Mouse (Mus musculus) G1E (cell line): ENCODE results near the gene Mpig6b. TPM values are rescaled to one million over a fixed set of nuclear protein-coding genes. Genes with fewer than 3 reads are reported as not detected.

Experiments
- ATAC-seq: 2 replicates; pipeline ENCODE4 v1.8.0; 2016; ENCODE audit warnings: mild to moderate bottlenecking; ENCODE audit not compliant: insufficient number of reproducible peaks, poor library complexity, low FRiP score, severe bottlenecking; ENCODE audit errors: extremely low read depth
- DNase-seq: peaks from one replicate; pipeline ENCODE4 v3.0.0; 2012; ENCODE audit warnings: low spot score
- H3K27me3 ChIP-seq: 2 replicates; pipeline ENCODE4 v1.6.1; 2012; ENCODE audit warnings: mild to moderate bottlenecking, low read length, inconsistent platforms; ENCODE audit not compliant: insufficient read depth
- H3K36me3 ChIP-seq: replicated peaks from 2 replicates; pipeline ENCODE3; 2012; ENCODE audit warnings: mild to moderate bottlenecking, inconsistent platforms
- H3K4me1 ChIP-seq: 2 replicates; pipeline ENCODE4 v1.6.1; 2012; ENCODE audit warnings: low read depth, low read length, inconsistent platforms, mixed read lengths; ENCODE audit not compliant: insufficient read depth
- H3K4me3 ChIP-seq: 2 replicates; pipeline ENCODE4 v1.5.1; 2012; ENCODE audit warnings: low read depth, mild to moderate bottlenecking, inconsistent platforms, low read length, moderate library complexity, mixed read lengths
- H3K9me3 ChIP-seq: replicated peaks from 2 replicates; pipeline ENCODE4 v1.6.1; 2012; ENCODE audit warnings: inconsistent platforms
- CTCF ChIP-seq: IDR thresholded peaks from 2 replicates; pipeline ENCODE4 v1.5.1; 2012; ENCODE audit warnings: low read depth, low read length, inconsistent platforms, mixed read lengths
- GATA1 ChIP-seq: IDR thresholded peaks from 2 replicates; pipeline ENCODE4 v1.6.1; 2012; ENCODE audit warnings: borderline replicate concordance, low read length, inconsistent platforms, mixed read lengths
- GATA2 ChIP-seq: IDR thresholded peaks from 2 replicates; pipeline ENCODE4 v1.6.1; 2012; ENCODE audit warnings: low read depth, low read length, inconsistent platforms, borderline replicate concordance
- POLR2AphosphoS5 ChIP-seq: IDR thresholded peaks from 2 replicates; pipeline ENCODE4 v1.6.1; 2012; ENCODE audit warnings: low read depth, low read length, inconsistent platforms; ENCODE audit not compliant: insufficient replicate concordance
- TAL1 ChIP-seq: conservative IDR thresholded peaks from 2 replicates; pipeline ENCODE4 v1.6.1; 2012; ENCODE audit warnings: low read depth, low read length, inconsistent platforms, mixed read lengths
- polyA plus RNA-seq: library from polyadenylated mRNA; stranded (reverse); fragments of >175 nt; gene quantifications from 2 replicates; pipeline ENCODE4 v1.2.3, GENCODE M21; 2012
- total RNA-seq, 2 experiments: library from RNA; stranded (forward) in 1 of 2; stranded (reverse) in 1 of 2; fragments of 200-1000 nt in 1 of 2; fragments of >200 nt in 1 of 2; fragmentation: Nextera tagmentation in 1 of 2; gene quantifications; 2 replicates each; pipeline ENCODE4 v1.2.3; 2014 to 2017

The Mpig6b gene
- total RNA-seq (2014; fragmentation: Nextera tagmentation), result not detected in 2 replicates
- total RNA-seq (2017), result 0.06 TPM in 1 of 2 replicates, not detected in the other
- not detected in 2 replicates for polyA plus RNA-seq

DNA sequence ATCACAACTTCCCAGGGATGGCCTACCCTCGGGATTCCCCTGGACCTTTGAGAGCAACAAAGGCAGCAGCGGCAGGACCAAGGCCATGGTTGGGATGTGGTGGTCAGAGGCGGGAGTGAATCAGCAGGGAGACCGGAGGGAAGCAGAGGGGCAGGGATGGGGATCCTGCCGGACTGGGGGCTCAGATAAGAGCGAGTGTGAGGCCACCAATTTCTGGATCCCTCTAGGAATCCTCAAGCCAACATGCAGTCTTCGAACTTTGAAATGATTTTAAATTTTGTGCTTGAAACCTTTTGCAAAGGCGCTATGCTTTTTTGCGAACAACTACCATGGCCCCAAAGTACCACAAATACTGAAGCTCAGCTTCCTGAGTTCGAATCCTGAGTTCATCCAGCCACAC, at the start of gene Mpig6b:
TSS of gene Mpig6b (minus strand) at position 101 of the 400 bp plus-strand sequence.
- TF ChIP-seq GATA2, result no peak
- TF ChIP-seq CTCF, result no peak
- TF ChIP-seq GATA1, result no peak
- no peak for TF ChIP-seq POLR2AphosphoS5
- no peak for TF ChIP-seq TAL1
- peak within 1 kb of the TSS; percentile 49; the same call in 1 of the 2 replicates for H3K4me3 ChIP-seq
- peaks cover 52% of the 10 kb centered on the region for H3K27me3 ChIP-seq
- H3K36me3 ChIP-seq, result peaks cover 24% of the 10 kb centered on the region
- H3K9me3 ChIP-seq, result no peaks in the 10 kb centered on the region
- DNase-seq (no peak), ATAC-seq (no peak)
- peaks cover 43% of the 10 kb centered on the region for H3K4me1 ChIP-seq

DNA sequence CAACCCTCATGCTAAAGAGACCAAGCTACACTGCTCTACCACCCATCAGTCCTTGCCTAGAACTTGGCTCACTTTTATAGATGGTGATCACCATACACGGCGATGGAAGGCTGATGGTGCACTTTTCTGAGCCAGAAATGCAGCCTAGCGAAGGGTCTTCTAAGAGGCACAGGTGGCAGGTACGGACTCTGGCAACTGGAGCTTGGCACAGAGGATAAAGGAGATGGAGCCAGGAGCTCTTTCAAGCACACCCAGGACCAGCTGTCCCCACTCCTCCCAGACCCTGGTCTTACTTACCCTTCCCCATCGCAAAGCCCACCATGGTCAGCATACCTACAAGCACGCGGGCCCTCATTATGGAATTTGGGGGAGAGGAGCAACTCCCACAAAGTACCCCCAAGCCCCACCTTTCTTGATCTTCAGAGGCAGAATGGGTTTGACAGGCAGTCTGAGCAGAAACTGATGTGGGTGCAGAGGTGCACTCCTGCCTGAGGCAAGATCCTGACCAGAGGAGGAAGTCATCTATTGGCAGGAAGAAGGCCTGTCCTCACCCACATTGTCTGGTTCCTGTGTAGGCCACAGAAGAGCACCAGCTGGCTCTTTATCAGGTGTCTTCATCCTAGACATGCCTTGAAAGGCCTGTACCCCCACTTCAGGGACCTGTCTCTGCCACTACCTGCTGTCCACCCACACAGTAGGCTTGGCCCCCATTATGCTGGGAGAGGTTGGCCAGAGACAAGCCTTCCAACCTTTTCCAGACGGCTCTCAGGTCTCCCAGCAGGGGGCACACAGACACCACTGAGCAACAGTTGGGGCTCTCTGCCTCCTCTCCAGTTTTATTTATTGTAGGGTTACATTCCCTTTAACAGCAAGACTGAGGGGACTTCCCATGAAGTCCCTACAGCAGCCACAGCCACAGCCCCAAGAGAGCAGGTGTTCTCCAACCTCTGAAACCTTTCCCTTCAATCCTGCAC, 49.3 kb upstream of the Mpig6b start, which contains the start of gene Ly6g5b:
TSS of gene Ly6g5b (minus strand) at position 383 of the 974 bp plus-strand sequence.
- DNase-seq (no peak), ATAC-seq (no peak)
- TF ChIP-seq POLR2AphosphoS5, result no peak
- TF ChIP-seq GATA1, result no peak
- no peak for TF ChIP-seq GATA2
- no peak for TF ChIP-seq TAL1
- no peak for TF ChIP-seq CTCF
- Histone ChIP-seq H3K9me3 (no peaks in the 10 kb centered on the region), H3K4me1 (peaks cover 40% of the 10 kb centered on the region), H3K27me3 (peaks cover 6% of the 10 kb centered on the region; the same call in 1 of the 2 replicates), H3K36me3 (peaks cover 69% of the 10 kb centered on the region), H3K4me3 (no peak within 1 kb of the TSS)

DNA sequence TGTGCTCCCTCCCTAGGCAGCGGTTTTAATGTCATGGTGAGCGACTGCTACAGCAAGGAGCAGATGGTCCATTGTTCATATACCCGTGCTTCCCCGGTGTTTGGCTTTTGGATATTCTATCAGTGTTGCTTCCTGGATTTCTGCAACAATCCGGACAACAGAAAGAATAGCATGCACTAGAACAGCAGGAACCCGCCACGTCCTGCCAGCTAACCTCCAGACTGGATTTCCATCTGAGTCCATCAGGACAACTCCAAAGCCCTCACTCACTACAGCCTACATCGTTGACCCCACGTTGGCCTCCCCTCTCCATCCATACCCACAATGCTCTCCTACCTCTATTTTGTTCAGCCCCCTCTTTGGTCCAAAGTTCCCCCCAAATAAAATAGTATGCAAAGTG, 45.8 kb upstream of the Mpig6b start:
- ATAC-seq (no peak), DNase-seq (no peak)
- Histone ChIP-seq H3K9me3 (no peaks in the 10 kb centered on the region), H3K4me3 (no peak overlapping the region), H3K36me3 (peaks cover 36% of the 10 kb centered on the region), H3K27me3 (peaks cover 6% of the 10 kb centered on the region; the same call in 1 of the 2 replicates), H3K4me1 (peaks cover 33% of the 10 kb centered on the region)
- no peak for TF ChIP-seq POLR2AphosphoS5
- no peak for TF ChIP-seq GATA1
- TF ChIP-seq CTCF, result no peak
- TF ChIP-seq GATA2, result no peak
- TF ChIP-seq TAL1, result no peak

DNA sequence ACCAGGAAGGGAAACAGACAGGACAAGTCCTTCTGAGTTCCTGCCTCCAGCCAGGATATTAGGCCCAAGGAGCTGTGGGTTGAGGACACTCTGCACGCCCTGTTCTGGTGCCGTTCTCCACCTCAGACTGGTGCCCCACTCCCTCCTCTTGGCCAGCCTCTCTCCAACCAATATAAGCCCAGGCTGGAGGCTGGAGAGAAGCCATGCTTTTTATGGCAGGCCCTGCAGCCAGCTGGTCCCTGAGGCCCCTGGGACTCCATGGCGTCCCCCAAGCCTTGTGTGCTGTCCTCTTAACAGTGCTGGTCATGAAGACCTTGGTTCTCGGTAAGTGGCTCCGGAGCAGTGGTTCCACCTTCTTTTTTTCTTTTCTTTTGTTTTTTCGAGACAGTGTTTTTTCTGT, 42.1 kb upstream of the Mpig6b start, which contains the start of gene Ly6g5c:
TSS of gene Ly6g5c (plus strand) at position 183 of the 400 bp plus-strand sequence.
- DNase-seq (no peak), ATAC-seq (no peak)
- TF ChIP-seq TAL1 (no peak), CTCF (no peak), GATA2 (no peak), GATA1 (no peak), POLR2AphosphoS5 (no peak)
- H3K36me3 ChIP-seq, result peaks cover 21% of the 10 kb centered on the region
- H3K9me3 ChIP-seq, result no peaks in the 10 kb centered on the region
- H3K27me3 ChIP-seq, result peaks cover 6% of the 10 kb centered on the region; the same call in 1 of the 2 replicates
- H3K4me3 ChIP-seq, result no peak within 1 kb of the TSS
- peaks cover 57% of the 10 kb centered on the region for H3K4me1 ChIP-seq

DNA sequence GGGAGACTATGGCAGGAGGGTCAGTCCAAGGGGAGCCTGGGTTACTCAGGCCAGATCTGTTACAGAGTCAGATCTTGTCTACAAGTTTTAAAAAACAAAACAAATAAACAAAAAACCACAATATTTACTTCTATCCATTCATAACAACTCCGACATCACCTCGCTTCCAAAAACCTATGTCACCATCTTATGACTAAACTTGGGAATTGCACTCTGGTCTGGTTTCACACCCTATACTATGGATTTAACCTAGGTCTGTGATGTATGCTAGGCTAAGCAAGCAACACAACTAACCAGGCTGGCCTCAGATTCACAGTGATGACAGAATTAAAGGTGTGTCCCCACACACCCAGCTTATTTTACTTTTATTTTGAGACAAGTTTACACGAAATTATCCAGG, 40.5 kb upstream of the Mpig6b start:
- H3K27me3 ChIP-seq, result peaks cover 2% of the 10 kb centered on the region; the same call in 1 of the 2 replicates
- TF ChIP-seq GATA1, result no peak
- no peak for TF ChIP-seq GATA2
- TF ChIP-seq POLR2AphosphoS5, result no peak
- TF ChIP-seq CTCF, result no peak
- TF ChIP-seq TAL1, result no peak
- DNase-seq, result no peak
- peaks cover 72% of the 10 kb centered on the region for H3K4me1 ChIP-seq
- ATAC-seq, result no peak
- no peaks in the 10 kb centered on the region for H3K9me3 ChIP-seq
- H3K4me3 ChIP-seq, result no peak overlapping the region
- H3K36me3 ChIP-seq, result peaks cover 34% of the 10 kb centered on the region
